Mouse (Mus musculus): ENCODE results near the gene Rftn1. TPM values are rescaled to one million over a fixed set of nuclear protein-coding genes. Genes with fewer than 3 reads are reported as not detected.
A peak's percentile ranks its signal among the peaks of the same experiment; 100 is the strongest.

Rftn1 gene
- polyA plus RNA-seq, 1 experiment from 2014 or later, result 9.7 TPM

DNA sequence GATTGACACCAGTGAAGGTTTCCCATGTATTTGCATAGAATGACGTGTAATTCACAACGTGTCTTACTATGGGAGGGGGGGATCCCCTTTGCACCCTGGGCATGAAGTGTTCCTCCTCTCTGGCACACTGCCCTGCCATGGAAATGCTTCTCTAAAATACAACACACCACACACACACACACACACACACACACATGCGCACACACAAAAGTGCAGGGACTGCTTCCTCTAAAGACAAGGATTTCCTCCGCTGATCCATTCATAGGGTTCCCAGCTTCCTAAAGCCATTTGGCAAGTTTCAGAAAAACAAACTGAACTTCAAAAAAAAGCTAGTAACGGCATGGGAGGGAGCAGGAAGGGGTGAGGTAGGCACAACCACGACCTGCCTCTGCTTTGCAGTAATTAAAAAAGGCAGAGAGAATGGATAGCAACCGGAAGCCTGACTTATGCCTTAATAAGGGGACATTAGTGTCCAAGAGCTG, 20.5 kb downstream of the Rftn1 start:
- Histone ChIP-seq H3K27me3 (replicated peaks; ENCODE audit: control insufficient read depth, insufficient read depth, low read length) (no peaks in the 10 kb centered on the region), H3K36me3 (ENCODE audit: control insufficient read depth, insufficient read depth, low read length) (no peaks in the 10 kb centered on the region), H3K4me3 (ENCODE audit: low read depth, low read length) (no peak overlapping the region), H3K9ac (ENCODE audit: low read length) (no peak overlapping the region), H3K4me1 (replicated peaks; ENCODE audit: control insufficient read depth, insufficient read depth, low read length) (peaks cover 10% of the 10 kb centered on the region), H3K27ac (ENCODE audit: low read depth) (0 out of 2 replicates have a peak overlapping the region, but pooled peaks have one; percentile 11), H3K9me3 (ENCODE audit: control insufficient read depth, low read length) (0 out of 2 replicates have a peak, but pooled peaks cover 2% of the 10 kb centered on the region), H3K4me2 (ENCODE audit: low read length) (no peak overlapping the region)
- no peak for DNase-seq (ENCODE audit: low spot score)
- ATAC-seq (replicated peaks; ENCODE audit: low FRiP score, low TSS enrichment, low read depth), result no peak
- 60% methylated on average over 7 of the region's 7 CpGs for WGBS

DNA sequence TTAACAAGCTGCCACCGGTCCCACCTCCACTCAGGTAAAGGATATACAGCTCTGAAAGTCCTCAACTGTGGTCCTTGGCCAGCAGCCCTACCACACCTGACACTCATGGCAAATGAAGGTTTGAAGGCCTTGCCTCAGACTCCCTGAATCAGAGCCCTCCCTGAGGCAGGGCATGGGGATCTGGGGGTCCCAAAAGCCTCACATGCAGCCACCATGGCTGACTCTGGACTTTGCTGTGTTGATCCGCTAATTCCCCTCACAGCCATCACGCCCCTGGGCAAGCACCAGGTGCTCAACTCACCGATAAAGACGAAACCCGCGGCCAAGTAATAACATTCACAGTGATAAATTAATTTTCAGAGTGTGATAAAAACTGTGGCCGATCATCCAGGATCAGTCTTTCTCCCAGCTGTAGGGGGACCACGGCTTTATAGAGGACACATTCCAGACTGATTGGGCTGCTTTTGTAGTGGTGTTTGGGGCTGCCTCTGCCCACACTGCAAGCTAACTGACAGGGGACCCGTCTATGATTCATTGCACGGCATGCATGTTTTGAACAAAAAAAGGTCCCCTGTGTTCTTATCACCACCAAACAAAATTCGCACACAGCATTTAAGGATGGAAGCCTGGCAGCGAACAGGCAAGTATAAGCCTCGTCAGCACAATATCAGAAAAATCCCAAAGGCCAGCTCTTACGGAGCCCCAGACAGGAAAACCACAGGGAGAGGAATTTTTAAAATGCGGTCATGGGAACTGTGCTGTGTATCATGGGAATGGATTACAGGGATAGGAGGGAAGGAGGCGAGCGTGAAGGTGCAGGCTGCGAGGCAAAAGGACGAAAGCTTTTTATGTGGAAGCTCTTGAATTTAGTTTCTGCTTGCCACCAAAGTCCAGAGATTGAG, 29.3 kb downstream of the Rftn1 start:
- no peak for DNase-seq (ENCODE audit: low spot score)
- no peak overlapping the region for H3K27ac ChIP-seq (ENCODE audit: low read depth)
- H3K27me3 ChIP-seq (replicated peaks; ENCODE audit: control insufficient read depth, insufficient read depth, low read length), result no peaks in the 10 kb centered on the region
- no peak overlapping the region for H3K4me3 ChIP-seq (ENCODE audit: low read depth, low read length)
- no peaks in the 10 kb centered on the region for H3K36me3 ChIP-seq (ENCODE audit: control insufficient read depth, insufficient read depth, low read length)
- H3K4me2 ChIP-seq (ENCODE audit: low read length), result no peak overlapping the region
- no peaks in the 10 kb centered on the region for H3K4me1 ChIP-seq (replicated peaks; ENCODE audit: control insufficient read depth, insufficient read depth, low read length)
- no peak overlapping the region for H3K9ac ChIP-seq (ENCODE audit: low read length)
- peaks cover 5% of the 10 kb centered on the region; the same call in 1 of the 2 replicates for H3K9me3 ChIP-seq (ENCODE audit: control insufficient read depth, low read length)
- ATAC-seq (replicated peaks; ENCODE audit: low FRiP score, low TSS enrichment, low read depth), result no peak
- WGBS, result 86% methylated on average over 20 of the region's 20 CpGs

DNA sequence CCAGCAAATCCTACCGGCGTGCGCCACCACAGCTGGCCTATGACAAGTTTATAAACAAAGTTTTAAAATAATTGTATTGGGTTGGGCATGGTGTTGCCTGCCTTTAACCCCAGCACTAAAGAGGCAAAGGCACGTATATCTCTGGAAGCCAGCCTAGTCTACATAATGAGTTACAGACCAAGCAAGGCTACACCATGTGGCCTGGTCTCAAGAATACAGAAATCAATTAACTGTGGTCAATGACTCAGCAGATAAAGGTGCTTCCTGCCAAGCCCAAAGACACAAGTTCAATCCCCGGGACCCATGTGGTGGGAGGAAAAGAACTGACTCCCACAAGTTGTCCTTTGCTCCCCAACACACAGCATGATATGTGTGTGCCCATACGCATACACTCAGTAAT, 30.1 kb downstream of the Rftn1 start:
- no peaks in the 10 kb centered on the region for H3K36me3 ChIP-seq (ENCODE audit: control insufficient read depth, insufficient read depth, low read length)
- no peak overlapping the region for H3K4me3 ChIP-seq (ENCODE audit: low read depth, low read length)
- DNase-seq (ENCODE audit: low spot score) (no peak), ATAC-seq (replicated peaks; ENCODE audit: low FRiP score, low TSS enrichment, low read depth) (no peak)
- WGBS, result 68% methylated on average over 6 of the region's 6 CpGs
- H3K4me1 ChIP-seq (replicated peaks; ENCODE audit: control insufficient read depth, insufficient read depth, low read length), result no peaks in the 10 kb centered on the region
- H3K9me3 ChIP-seq (ENCODE audit: control insufficient read depth, low read length), result peaks cover 5% of the 10 kb centered on the region; the same call in 1 of the 2 replicates
- no peak overlapping the region for H3K9ac ChIP-seq (ENCODE audit: low read length)
- no peak overlapping the region for H3K4me2 ChIP-seq (ENCODE audit: low read length)
- no peak overlapping the region for H3K27ac ChIP-seq (ENCODE audit: low read depth)
- no peaks in the 10 kb centered on the region for H3K27me3 ChIP-seq (replicated peaks; ENCODE audit: control insufficient read depth, insufficient read depth, low read length)

DNA sequence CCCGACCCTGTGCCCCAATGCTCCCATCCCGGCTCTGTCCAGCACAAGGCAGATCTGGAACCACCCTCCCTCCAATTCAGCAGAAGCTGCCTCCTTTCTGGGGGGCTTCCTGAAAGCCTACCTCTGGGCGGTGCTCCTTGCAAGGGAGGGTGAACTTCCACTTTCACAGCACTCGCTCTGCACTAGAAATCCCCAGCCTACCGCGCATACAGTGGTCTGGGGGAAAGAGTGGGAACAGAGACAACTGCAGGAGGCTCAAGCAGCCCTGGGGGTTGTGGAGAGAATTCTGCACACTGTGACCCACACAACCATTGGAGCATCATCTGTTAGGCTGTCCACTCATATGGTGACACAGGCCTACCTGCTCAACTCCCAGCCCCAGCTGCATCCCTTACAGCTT, 30.7 kb downstream of the Rftn1 start:
- H3K9ac ChIP-seq (ENCODE audit: low read length), result no peak overlapping the region
- no peaks in the 10 kb centered on the region for H3K4me1 ChIP-seq (replicated peaks; ENCODE audit: control insufficient read depth, insufficient read depth, low read length)
- H3K36me3 ChIP-seq (ENCODE audit: control insufficient read depth, insufficient read depth, low read length), result no peaks in the 10 kb centered on the region
- H3K4me2 ChIP-seq (ENCODE audit: low read length), result no peak overlapping the region
- no peak overlapping the region for H3K4me3 ChIP-seq (ENCODE audit: low read depth, low read length)
- H3K27ac ChIP-seq (ENCODE audit: low read depth), result no peak overlapping the region
- H3K9me3 ChIP-seq (ENCODE audit: control insufficient read depth, low read length), result peaks cover 4% of the 10 kb centered on the region; the same call in 1 of the 2 replicates
- 89% methylated on average over 6 of the region's 6 CpGs for WGBS
- no peaks in the 10 kb centered on the region for H3K27me3 ChIP-seq (replicated peaks; ENCODE audit: control insufficient read depth, insufficient read depth, low read length)
- ATAC-seq (replicated peaks; ENCODE audit: low FRiP score, low TSS enrichment, low read depth) (no peak), DNase-seq (ENCODE audit: low spot score) (no peak)

DNA sequence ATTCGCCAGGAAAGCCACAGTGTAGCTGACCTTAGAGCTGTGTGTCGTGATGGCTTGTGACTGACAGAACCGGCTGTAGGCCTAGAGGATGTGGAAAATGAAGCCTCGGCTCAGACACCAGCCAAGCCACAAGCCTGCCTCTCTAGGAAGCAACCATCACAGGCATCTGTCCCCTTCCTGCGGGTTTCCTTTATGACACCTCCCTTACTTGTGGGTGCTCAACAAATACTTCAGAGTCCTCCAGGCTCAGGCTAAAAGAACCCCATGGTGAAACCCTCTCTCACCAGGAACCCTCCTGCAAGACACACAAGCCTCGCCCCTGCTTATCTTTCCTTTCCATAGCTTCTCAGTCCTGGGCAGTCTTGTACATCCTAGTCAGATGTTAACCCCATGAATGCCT, 31.9 kb downstream of the Rftn1 start:
- no peak overlapping the region for H3K4me2 ChIP-seq (ENCODE audit: low read length)
- 84% methylated on average over 6 of the region's 6 CpGs for WGBS
- ATAC-seq (replicated peaks; ENCODE audit: low FRiP score, low TSS enrichment, low read depth), result no peak
- no peaks in the 10 kb centered on the region for H3K9me3 ChIP-seq (ENCODE audit: control insufficient read depth, low read length)
- no peak overlapping the region for H3K27ac ChIP-seq (ENCODE audit: low read depth)
- H3K36me3 ChIP-seq (ENCODE audit: control insufficient read depth, insufficient read depth, low read length), result no peaks in the 10 kb centered on the region
- no peak overlapping the region for H3K9ac ChIP-seq (ENCODE audit: low read length)
- DNase-seq (ENCODE audit: low spot score), result no peak
- no peaks in the 10 kb centered on the region for H3K4me1 ChIP-seq (replicated peaks; ENCODE audit: control insufficient read depth, insufficient read depth, low read length)
- no peaks in the 10 kb centered on the region for H3K27me3 ChIP-seq (replicated peaks; ENCODE audit: control insufficient read depth, insufficient read depth, low read length)
- no peak overlapping the region for H3K4me3 ChIP-seq (ENCODE audit: low read depth, low read length)

DNA sequence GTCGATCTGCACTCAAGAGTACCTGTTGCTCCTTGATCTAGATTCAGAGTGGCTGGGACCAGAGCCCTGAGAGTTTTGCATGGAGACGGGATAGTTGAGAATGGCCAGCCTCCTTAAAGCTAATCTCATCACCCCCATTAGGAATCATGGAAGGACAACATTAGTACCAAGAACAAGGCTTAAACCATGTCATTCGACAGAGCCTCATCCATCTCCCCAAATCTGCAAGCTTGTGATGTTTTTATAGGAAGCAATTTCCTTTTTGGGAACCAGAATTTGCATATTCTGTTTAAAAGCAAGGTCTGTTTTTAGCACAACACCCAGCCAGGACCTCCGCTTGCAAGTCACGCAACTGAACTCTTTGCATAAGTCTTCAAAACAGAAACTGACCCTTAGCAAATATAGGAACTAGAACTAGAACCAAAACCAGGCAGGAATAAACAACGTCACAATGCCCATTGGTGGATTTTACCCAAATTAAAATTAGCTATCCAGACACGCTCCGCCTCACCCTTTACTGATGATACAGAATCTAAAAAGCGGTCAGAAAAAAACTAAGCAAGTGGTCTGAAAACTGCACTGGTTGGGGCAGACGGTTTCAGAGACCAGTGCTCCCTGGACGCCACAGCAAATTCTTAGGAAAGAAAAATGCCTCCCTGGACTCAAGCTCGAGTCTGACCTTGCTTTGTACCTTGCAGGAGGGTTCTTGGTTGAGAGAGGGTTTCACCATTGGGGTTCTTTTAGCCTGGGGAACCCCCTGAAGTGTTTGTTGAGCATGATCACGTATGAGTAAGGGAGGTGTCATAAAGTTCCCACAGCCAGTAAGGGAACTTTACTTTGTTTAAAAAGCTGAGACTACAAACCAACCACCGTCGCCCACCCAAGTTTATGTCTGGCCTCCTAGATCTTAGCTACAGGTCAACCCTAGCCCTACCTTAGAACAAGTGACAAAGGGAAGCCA, 33.0 kb downstream of the Rftn1 start:
- DNase-seq (ENCODE audit: low spot score) (no peak), ATAC-seq (replicated peaks; ENCODE audit: low FRiP score, low TSS enrichment, low read depth) (no peak)
- no peak overlapping the region for H3K27ac ChIP-seq (ENCODE audit: low read depth)
- no peaks in the 10 kb centered on the region for H3K27me3 ChIP-seq (replicated peaks; ENCODE audit: control insufficient read depth, insufficient read depth, low read length)
- no peaks in the 10 kb centered on the region for H3K4me1 ChIP-seq (replicated peaks; ENCODE audit: control insufficient read depth, insufficient read depth, low read length)
- no peaks in the 10 kb centered on the region for H3K9me3 ChIP-seq (ENCODE audit: control insufficient read depth, low read length)
- WGBS, result 87% methylated on average over 15 of the region's 15 CpGs
- no peak overlapping the region for H3K4me2 ChIP-seq (ENCODE audit: low read length)
- no peak overlapping the region for H3K9ac ChIP-seq (ENCODE audit: low read length)
- no peak overlapping the region for H3K4me3 ChIP-seq (ENCODE audit: low read depth, low read length)
- no peaks in the 10 kb centered on the region for H3K36me3 ChIP-seq (ENCODE audit: control insufficient read depth, insufficient read depth, low read length)

DNA sequence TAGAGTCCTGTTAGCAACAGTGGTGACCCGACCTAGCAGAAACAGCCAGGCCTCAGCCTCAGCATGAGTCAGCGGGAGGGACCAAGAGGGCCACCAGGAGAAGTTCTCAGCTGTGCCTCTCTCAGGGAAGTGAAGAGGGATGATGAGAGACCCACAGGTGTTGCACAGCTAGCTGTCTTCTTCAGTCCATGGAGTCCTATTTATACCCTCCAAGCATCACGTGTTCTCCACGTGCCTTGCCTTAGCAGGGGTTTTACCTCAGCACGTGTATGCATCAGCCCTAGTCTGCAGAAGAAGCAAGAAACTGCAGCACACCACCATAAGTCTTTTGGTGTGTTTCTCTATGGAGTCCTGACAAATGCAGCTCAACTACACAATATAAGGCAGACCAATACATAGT, 38.4 kb downstream of the Rftn1 start:
- Histone ChIP-seq H3K4me2 (ENCODE audit: low read length) (no peak overlapping the region), H3K4me1 (replicated peaks; ENCODE audit: control insufficient read depth, insufficient read depth, low read length) (no peaks in the 10 kb centered on the region), H3K9ac (ENCODE audit: low read length) (no peak overlapping the region), H3K27ac (ENCODE audit: low read depth) (no peak overlapping the region), H3K4me3 (ENCODE audit: low read depth, low read length) (no peak overlapping the region), H3K9me3 (ENCODE audit: control insufficient read depth, low read length) (no peaks in the 10 kb centered on the region), H3K27me3 (replicated peaks; ENCODE audit: control insufficient read depth, insufficient read depth, low read length) (no peaks in the 10 kb centered on the region), H3K36me3 (ENCODE audit: control insufficient read depth, insufficient read depth, low read length) (no peaks in the 10 kb centered on the region)
- WGBS, result 90% methylated on average over 5 of the region's 5 CpGs
- DNase-seq (ENCODE audit: low spot score) (no peak), ATAC-seq (replicated peaks; ENCODE audit: low FRiP score, low TSS enrichment, low read depth) (no peak)

DNA sequence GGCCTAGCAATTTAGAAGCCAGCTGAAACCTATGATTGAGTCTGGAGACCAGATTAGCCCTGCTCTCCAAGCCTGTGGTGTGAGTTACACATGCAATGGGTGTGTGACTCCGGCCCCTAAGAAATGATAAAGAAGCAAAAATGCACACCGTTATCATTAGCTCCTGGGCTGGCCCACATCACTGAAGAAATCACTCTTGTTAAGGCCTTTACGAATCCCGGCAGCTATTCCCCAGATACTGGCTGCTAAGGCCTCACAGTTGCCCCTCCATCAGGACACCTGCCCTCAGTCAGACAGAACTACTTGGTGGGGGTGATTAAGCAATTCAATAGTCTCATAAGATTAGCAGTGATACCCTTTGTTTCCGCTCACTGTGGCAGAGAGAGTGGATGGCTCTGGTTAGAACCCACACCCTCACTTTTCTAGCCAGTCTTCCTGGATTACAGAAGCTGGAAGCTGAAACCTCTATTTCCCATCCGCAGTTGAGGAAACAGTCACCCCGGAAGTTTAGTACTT, 39.2 kb downstream of the Rftn1 start:
- DNase-seq (ENCODE audit: low spot score) (no peak), ATAC-seq (replicated peaks; ENCODE audit: low FRiP score, low TSS enrichment, low read depth) (no peak)
- H3K36me3 ChIP-seq (ENCODE audit: control insufficient read depth, insufficient read depth, low read length), result no peaks in the 10 kb centered on the region
- whole genome bisulfite sequencing, result 89% methylated on average over 7 of the region's 7 CpGs
- H3K9ac ChIP-seq (ENCODE audit: low read length), result no peak overlapping the region
- H3K4me2 ChIP-seq (ENCODE audit: low read length), result no peak overlapping the region
- no peak overlapping the region for H3K4me3 ChIP-seq (ENCODE audit: low read depth, low read length)
- H3K27ac ChIP-seq (ENCODE audit: low read depth), result no peak overlapping the region
- H3K27me3 ChIP-seq (replicated peaks; ENCODE audit: control insufficient read depth, insufficient read depth, low read length), result no peaks in the 10 kb centered on the region
- H3K4me1 ChIP-seq (replicated peaks; ENCODE audit: control insufficient read depth, insufficient read depth, low read length), result no peaks in the 10 kb centered on the region
- H3K9me3 ChIP-seq (ENCODE audit: control insufficient read depth, low read length), result no peaks in the 10 kb centered on the region

All from intestine, embryonic 14.5 days (tissue).